Comparison of ENCODE assay signal across 8 mouse cellular contexts in the genomic region with DNA sequence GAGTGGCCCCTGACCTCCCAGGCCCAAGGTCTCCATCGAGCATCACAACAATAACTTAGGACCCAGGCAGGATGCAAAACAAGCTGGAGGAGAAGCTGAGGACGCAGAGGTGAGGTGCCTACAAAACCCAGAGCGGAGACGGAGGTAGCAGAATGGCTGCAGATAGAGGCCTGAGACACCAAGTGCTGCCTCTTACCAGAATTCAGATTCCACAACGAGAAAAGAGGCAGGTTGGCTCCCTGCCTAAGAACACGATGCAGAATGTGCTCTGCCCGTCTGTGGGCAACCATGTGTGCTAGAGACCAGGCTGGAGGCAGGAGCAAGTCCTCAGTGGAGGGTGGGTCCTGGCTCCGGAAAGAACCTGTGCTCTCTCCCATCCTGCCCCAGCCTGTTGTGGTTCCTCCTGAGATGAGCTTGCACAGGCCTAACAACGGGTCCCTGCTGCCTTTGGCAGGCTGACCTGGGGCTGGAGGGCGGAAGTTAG. TPM values are rescaled to one million over a fixed set of nuclear protein-coding genes. Genes with fewer than 3 reads are reported as not detected.
DNase-seq lines count a peak whose midpoint lies in the region; ATAC-seq and TF ChIP-seq lines count a peak whose summit lies in the region.

No protein-coding gene starts in this region.

- H3K36me3 ChIP-seq in embryonic facial prominence, embryonic 11.5 days (replicated peaks; ENCODE audit: control insufficient read depth, insufficient read depth, low read depth, low read length), result peaks cover 17% of the 10 kb centered on the region
- peaks cover 48% of the 10 kb centered on the region for H3K36me3 ChIP-seq in midbrain, embryonic 12.5 days

- H3K27me3 ChIP-seq in embryonic facial prominence, embryonic 11.5 days (ENCODE audit: control insufficient read depth, insufficient read depth, low read length), result no peaks in the 10 kb centered on the region
- H3K27me3 ChIP-seq in midbrain, embryonic 12.5 days, result peaks cover 12% of the 10 kb centered on the region

- H3K4me3 ChIP-seq in gastrocnemius, adult 2 months, result peak overlapping the region; percentile 82
- H3K4me3 ChIP-seq in embryonic facial prominence, embryonic 11.5 days (ENCODE audit: low read depth, low read length), result peak overlapping the region; percentile 8; the same call in 1 of the 2 replicates
- peak overlapping the region; percentile 94; the same call in 1 of the 2 replicates for H3K4me3 ChIP-seq in midbrain, embryonic 12.5 days

- peak overlapping the region; percentile 95 for H3K27ac ChIP-seq in gastrocnemius, adult 2 months
- H3K27ac ChIP-seq in embryonic facial prominence, embryonic 11.5 days (replicated peaks; ENCODE audit: low read depth, low read length), result peak overlapping the region; percentile 28; the same call in 1 of the 2 replicates
- no peak overlapping the region for H3K27ac ChIP-seq in midbrain, embryonic 12.5 days (replicated peaks)

- no peak for DNase-seq in gastrocnemius, adult 2 months
- no peak for DNase-seq in gastrocnemius, postnatal 36 days
- no peak for DNase-seq in embryonic facial prominence, embryonic 11.5 days (ENCODE audit: low spot score)
- peak; percentile 39 for DNase-seq in kidney, adult 9 months
- DNase-seq in cerebellum, adult 11 months, result no peak
- no peak for DNase-seq in urinary bladder, postnatal 4 days (ENCODE audit: low spot score in 2 of 2)
- no peak for DNase-seq in urinary bladder, adult 2 months (ENCODE audit: low spot score)

- no peak for TF ChIP-seq CTCF in gastrocnemius, adult 2 months (IDR thresholded peaks at IDR 0.05)

- H3K9me3 ChIP-seq in embryonic facial prominence, embryonic 11.5 days (replicated peaks; ENCODE audit: control insufficient read depth, low read length), result no peaks in the 10 kb centered on the region
- H3K9me3 ChIP-seq in midbrain, embryonic 12.5 days, result no peaks in the 10 kb centered on the region

- H3K4me1 ChIP-seq in embryonic facial prominence, embryonic 11.5 days (ENCODE audit: control insufficient read depth, insufficient read depth, low read length), result peaks cover 12% of the 10 kb centered on the region
- H3K4me1 ChIP-seq in midbrain, embryonic 12.5 days, result peaks cover 53% of the 10 kb centered on the region

- H3K4me2 ChIP-seq in embryonic facial prominence, embryonic 11.5 days (ENCODE audit: low read depth, low read length), result peak overlapping the region; percentile 71
- peak overlapping the region; percentile 3; the same call in 1 of the 2 replicates for H3K4me2 ChIP-seq in midbrain, embryonic 12.5 days (replicated peaks)

- ATAC-seq in embryonic facial prominence, embryonic 11.5 days (replicated peaks; ENCODE audit: insufficient number of reproducible peaks, low FRiP score, low TSS enrichment, low read depth), result no peak
- ATAC-seq in midbrain, embryonic 12.5 days (ENCODE audit: low FRiP score, low read depth), result no peak

- peak overlapping the region; percentile 47 for H3K9ac ChIP-seq in embryonic facial prominence, embryonic 11.5 days (replicated peaks; ENCODE audit: low read length)
- peak overlapping the region; percentile 51; the same call in 1 of the 2 replicates for H3K9ac ChIP-seq in midbrain, embryonic 12.5 days (replicated peaks)

- 69% methylated on average over 10 of the region's 10 CpGs for WGBS in embryonic facial prominence, embryonic 11.5 days
- 87% methylated on average over 10 of the region's 10 CpGs for WGBS in midbrain, embryonic 12.5 days

- intact Hi-C loops in gastrocnemius, adult 2 months (cut with DNase I), result no loop called here
- intact Hi-C loops in gastrocnemius, postnatal 36 days (cut with DNase I), result loop anchor here (5.0 kb wide), 1 partner anchor 34 kb away; a partner anchor contains a TSS

RNA-seq across cellular contexts. Expression of a gene that starts 4.2 kb away (rescaled TPM):
- total RNA-seq in gastrocnemius, adult 2 months (2021), result 10 to 100 TPM; 12.6 to 14.0 TPM
- 10 to 100 TPM; 12.2 to 15.2 TPM for total RNA-seq in gastrocnemius, postnatal 36 days (2021)
- polyA plus RNA-seq in embryonic facial prominence, embryonic 11.5 days (2014; fragmentation: Nextera tagmentation; extraction: Ambion mirVana), result 17.5 and 22.0 TPM in 2 replicates
- polyA plus RNA-seq in midbrain, embryonic 12.5 days (2016; fragmentation: Nextera tagmentation; extraction: Ambion mirVana), result 34.1 and 37.4 TPM in 2 replicates
- polyA plus RNA-seq in urinary bladder, adult 2 months (2012; rRNA removed), result 40.5 and 53.5 TPM in 2 replicates

RNA-seq across cellular contexts. Expression of a gene that starts 4.4 kb away (rescaled TPM):
- 10 to 100 TPM in 1 of 2 experiments, 1 to 10 TPM in 1; 8.7 to 11.8 TPM for total RNA-seq in gastrocnemius, adult 2 months (2021)
- total RNA-seq in gastrocnemius, postnatal 36 days (2021), result 10 to 100 TPM; 10.8 to 11.3 TPM
- polyA plus RNA-seq in embryonic facial prominence, embryonic 11.5 days (2014; fragmentation: Nextera tagmentation; extraction: Ambion mirVana), result 13.1 and 14.6 TPM in 2 replicates
- 25.4 and 26.2 TPM in 2 replicates for polyA plus RNA-seq in midbrain, embryonic 12.5 days (2016; fragmentation: Nextera tagmentation; extraction: Ambion mirVana)
- polyA plus RNA-seq in urinary bladder, adult 2 months (2012; rRNA removed), result 19.9 and 22.0 TPM in 2 replicates

RNA-seq across cellular contexts. Expression of a gene that starts 11.2 kb away (rescaled TPM):
- not detected for total RNA-seq in gastrocnemius, adult 2 months (2021)
- not detected for total RNA-seq in gastrocnemius, postnatal 36 days (2021)
- polyA plus RNA-seq in embryonic facial prominence, embryonic 11.5 days (2014; fragmentation: Nextera tagmentation; extraction: Ambion mirVana), result not detected in 2 replicates
- 0.36 TPM in 1 of 2 replicates, not detected in the other for polyA plus RNA-seq in midbrain, embryonic 12.5 days (2016; fragmentation: Nextera tagmentation; extraction: Ambion mirVana)
- polyA plus RNA-seq in urinary bladder, adult 2 months (2012; rRNA removed), result 0.13 and 0.25 TPM in 2 replicates

RNA-seq across cellular contexts. Expression of a gene that starts 29.4 kb away (rescaled TPM):
- total RNA-seq in gastrocnemius, adult 2 months (2021), result 10 to 100 TPM in 1 of 2 experiments, 1 to 10 TPM in 1; 10.0 to 11.0 TPM
- total RNA-seq in gastrocnemius, postnatal 36 days (2021), result 1 to 10 TPM; 6.9 to 9.5 TPM
- polyA plus RNA-seq in embryonic facial prominence, embryonic 11.5 days (2014; fragmentation: Nextera tagmentation; extraction: Ambion mirVana), result 12.4 and 13.2 TPM in 2 replicates
- 18.8 and 20.6 TPM in 2 replicates for polyA plus RNA-seq in midbrain, embryonic 12.5 days (2016; fragmentation: Nextera tagmentation; extraction: Ambion mirVana)
- polyA plus RNA-seq in urinary bladder, adult 2 months (2012; rRNA removed), result 17.3 and 19.6 TPM in 2 replicates

RNA-seq across cellular contexts. Expression of a gene that starts 33.2 kb away (rescaled TPM):
- total RNA-seq in gastrocnemius, adult 2 months (2021), result 100 to 1,000 TPM; 218 to 220 TPM
- total RNA-seq in gastrocnemius, postnatal 36 days (2021), result 100 to 1,000 TPM; 235 to 261 TPM
- polyA plus RNA-seq in embryonic facial prominence, embryonic 11.5 days (2014; fragmentation: Nextera tagmentation; extraction: Ambion mirVana), result 4.5 and 5.5 TPM in 2 replicates
- 8.2 and 9.1 TPM in 2 replicates for polyA plus RNA-seq in midbrain, embryonic 12.5 days (2016; fragmentation: Nextera tagmentation; extraction: Ambion mirVana)
- 97.4 and 116 TPM in 2 replicates for polyA plus RNA-seq in urinary bladder, adult 2 months (2012; rRNA removed)

Comparison
In these comparisons a context has a peak if more than half of its experiments do, and no peak if none do; other contexts are left out.
1. H3K4me3 ChIP-seq: peak in every context shown above with its lines; median percentile 94 in midbrain, embryonic 12.5 days; 82 in gastrocnemius, adult 2 months; 8 in embryonic facial prominence, embryonic 11.5 days.